Mouse (Mus musculus) kidney, postnatal 4 days (tissue): Measurements from ENCODE around the gene Plac9a.
A peak's percentile ranks its signal among the peaks of the same experiment; 100 is the strongest.
"Not testable (repeated sequence)": the region's sequence is repeated elsewhere in the genome, so short reads cannot be mapped to it uniquely, and the experiment has no call there.

Experiments
- DNase-seq, 2 experiments: peaks; one replicate each; pipeline ENCODE4 v3.0.0; 2021; ENCODE audit warnings: mixed read lengths in 2 of 2

Gene Plac9a

GRCm38 (mm10) chr14:25903000-25903399 lies at the start of gene Plac9a:
Gene Plac9a, minus strand, starts transcription at chr14:25903100.
- DNase-seq: not testable (repeated sequence)

DNA sequence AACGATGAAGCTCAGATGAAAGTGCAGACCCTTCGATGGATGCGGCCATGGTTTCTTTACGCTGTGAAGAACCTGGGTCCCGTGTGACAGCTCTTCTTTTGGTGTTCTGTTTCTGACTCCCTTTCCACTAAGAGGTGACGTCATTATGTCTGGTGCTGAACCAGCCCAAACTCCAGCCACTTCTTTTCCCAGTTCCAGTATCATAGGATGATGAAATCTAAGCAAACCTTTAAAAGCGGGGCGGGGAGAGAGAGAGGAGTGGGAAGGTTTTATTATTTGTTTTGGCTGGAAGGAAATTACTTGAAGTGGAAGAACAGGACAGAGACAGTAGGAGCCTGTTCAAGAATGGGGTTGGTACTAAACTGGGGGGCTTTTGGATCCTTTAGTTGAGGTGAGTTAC lies 35.1 kb upstream of the Plac9a start, which contains the start of gene Cphx1:
TSS of gene Cphx1 (plus strand) at position 301 of the 400 bp plus-strand sequence.
- DNase-seq: not testable (repeated sequence)

DNA sequence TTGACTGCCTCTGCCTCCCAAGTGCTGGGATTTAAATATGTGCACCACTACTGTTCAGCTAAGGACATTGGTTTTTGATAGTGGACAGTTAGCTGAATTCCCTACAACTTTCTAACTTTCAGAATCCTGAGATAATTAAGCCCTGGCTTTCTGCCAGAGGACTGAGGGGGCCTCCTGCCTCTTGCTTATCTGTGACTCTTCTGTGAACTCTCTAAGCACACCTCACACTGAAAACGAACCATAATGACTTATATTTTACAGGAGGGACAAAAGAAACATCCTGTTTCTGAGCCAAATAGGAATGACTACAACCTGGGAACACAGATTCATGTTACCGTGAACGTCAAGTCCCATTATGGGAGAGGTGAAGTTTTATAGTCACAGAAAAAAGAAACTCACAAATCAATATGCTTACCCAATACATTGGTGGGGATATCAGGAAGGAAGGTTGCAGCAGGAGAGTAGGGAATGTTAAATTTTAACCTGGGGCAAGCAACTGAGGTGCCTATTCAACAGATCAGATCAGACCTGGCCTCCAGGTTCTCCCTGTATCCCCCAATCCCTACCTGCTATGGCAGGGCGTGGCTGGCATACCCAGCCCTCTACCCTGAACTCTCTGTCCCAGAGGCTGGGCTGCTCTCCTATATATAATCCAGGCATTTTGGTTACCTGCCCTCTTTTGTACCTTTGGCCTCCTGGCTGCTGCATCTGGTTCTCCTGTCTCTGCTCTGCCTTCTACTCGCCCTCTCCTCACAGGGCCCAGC lies 34.1 kb upstream of the Plac9a start:
- DNase-seq: not testable (repeated sequence)

DNA sequence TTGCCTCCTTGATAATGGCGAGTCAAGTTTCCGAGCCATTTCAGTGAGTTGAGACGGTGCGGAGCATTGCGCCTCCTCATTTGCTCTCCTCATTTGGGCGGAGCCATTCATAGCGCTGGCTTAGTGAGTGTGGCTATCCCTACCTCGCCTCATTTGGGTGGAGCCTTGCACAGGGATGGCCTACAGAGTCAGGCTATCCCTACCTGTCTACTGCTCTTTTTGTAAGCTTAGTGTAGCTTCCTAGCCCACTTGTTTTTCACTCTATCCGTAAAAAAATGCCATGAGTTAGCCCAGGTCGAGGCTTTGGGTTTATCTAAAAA lies 24.6 kb upstream of the Plac9a start, which contains the start of gene Tmem254a:
TSS of gene Tmem254a (minus strand) at position 111 of the 320 bp plus-strand sequence.
- DNase-seq: not testable (repeated sequence)

- DNase-seq: not testable (repeated sequence)
These were observed 24.1 kb upstream of the Plac9a start for GRCm38 (mm10) chr14:25926814-25927561.

GRCm38 (mm10) chr14:25918427-25919170 lies 15.7 kb upstream of the Plac9a start:
- DNase-seq: not testable (repeated sequence)

- not testable (repeated sequence) for DNase-seq
These were observed 6.1 kb upstream of the Plac9a start for GRCm38 (mm10) chr14:25908976-25909375.

- DNase-seq: not testable (repeated sequence)
These were observed 4.4 kb upstream of the Plac9a start for GRCm38 (mm10) chr14:25907272-25907671.

GRCm38 (mm10) chr14:25905243-25905642 lies 2.3 kb upstream of the Plac9a start:
- DNase-seq: not testable (repeated sequence)

- not testable (repeated sequence) for DNase-seq
These were observed 7.2 kb downstream of the Plac9a start for GRCm38 (mm10) chr14:25895686-25896085.

DNA sequence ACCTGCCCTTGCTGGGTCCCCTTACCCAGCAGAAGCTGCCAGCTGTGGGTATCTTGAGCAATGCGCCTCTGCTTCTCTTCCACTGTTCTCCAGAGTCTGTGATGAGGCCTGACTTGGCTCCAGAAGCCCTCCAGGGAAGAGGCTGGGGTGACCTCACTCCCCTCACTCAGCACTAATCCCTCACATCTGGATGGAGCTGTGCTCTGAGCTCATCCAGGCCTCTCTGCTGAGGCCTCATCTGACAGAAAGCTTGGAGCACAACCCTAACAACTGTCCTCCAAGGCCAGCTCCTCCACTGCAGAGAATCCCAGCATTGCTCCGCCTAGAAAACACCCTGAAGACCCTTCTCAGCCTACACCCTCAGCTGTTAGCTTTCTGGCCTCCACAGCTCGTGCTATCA lies 8.3 kb downstream of the Plac9a start:
- DNase-seq: not testable (repeated sequence)

- DNase-seq: not testable (repeated sequence)
These were observed 17.0 kb downstream of the Plac9a start for GRCm38 (mm10) chr14:25885886-25886285.

DNA sequence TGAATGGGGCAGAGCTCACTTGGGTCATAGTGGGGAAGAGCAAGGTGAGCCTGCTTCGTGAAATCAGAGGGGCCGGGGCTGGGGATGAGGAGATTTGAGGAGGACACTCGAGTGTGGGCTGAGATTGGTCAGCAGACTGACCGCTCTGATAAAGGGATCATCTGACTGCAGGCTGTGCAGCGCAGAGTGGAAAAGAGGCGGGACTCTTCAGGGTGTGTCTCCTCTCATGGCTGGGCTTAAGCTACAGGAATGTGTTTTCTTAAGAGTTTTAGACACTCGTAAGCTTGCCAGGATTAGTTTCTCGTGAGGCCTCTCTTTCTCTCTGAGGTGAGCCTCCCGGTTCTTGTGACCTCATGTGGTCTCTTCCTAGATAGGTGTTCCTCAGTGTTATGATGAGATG lies 21.1 kb downstream of the Plac9a start:
- not testable (repeated sequence) for DNase-seq

DNA sequence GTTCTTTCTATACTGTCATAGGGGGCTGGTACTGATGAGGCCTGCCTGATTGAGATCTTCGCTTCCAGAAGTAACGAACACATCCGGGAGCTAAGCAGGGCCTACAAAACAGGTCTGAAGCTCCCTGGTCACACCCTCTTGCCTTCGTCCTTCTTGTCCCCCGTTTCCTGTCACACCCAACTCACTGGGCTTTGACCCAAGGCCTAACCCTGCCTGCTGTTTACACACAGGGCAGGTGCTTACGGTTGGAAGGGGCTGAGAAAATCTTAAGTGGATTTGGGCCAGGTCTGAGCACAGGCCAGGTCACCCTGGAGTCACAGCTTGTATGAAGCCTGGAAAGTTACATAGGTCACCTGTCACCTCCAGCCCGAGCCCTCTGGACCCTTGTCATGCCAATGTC lies 26.3 kb downstream of the Plac9a start:
- not testable (repeated sequence) for DNase-seq

DNA sequence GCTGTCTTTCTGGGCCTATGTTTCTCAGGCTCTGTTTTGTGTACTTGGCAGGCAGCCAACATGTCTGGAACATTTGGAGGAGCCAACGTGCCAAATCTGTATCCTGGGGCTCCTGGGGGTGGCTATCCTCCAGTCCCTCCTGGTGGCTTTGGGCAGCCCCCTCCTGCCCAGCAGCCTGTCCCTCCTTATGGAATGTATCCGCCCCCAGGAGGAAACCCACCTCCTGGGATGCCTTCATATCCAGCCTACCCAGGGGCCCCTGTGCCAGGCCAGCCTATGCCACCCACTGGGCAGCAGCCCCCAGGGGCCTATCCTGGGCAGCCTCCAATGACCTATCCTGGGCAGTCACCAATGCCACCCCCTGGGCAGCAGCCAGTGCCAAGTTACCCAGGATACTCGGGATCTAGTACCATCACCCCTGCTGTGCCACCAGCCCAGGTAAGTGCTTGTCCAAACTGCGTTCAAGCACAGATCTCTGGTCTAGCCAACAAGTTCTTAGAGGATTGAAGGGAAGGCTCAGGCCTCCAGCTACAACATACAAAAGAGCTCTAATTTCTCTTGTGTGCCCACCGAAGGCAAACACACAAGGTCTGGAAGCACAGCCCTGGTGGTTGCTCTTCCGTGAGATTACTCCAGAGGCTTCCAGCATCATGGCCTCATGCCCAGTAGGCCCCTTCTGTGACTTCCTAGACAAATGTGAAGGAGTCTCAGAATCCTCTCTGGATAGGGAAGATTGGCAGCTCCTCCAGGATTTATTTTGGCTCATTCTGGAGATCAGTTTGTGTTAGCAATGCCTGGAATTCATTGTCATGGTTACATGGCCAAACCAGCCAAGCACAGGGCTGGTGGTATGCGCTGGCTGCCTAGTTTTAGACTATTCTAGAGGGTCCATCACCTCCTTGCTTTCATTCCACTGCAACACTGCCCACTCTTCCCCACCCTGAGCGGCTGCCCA lies 30.2 kb downstream of the Plac9a start:
- DNase-seq: peak in 1 of 2 experiments; percentile 46

- DNase-seq: no peak
These were observed 33.6 kb downstream of the Plac9a start for GRCm38 (mm10) chr14:25869135-25869878.

- DNase-seq: no peak
These were observed 34.2 kb downstream of the Plac9a start for GRCm38 (mm10) chr14:25868706-25869105.

- DNase-seq: no peak
These were observed 35.1 kb downstream of the Plac9a start for GRCm38 (mm10) chr14:25867834-25868233.

- DNase-seq: no peak
These were observed 36.1 kb downstream of the Plac9a start for GRCm38 (mm10) chr14:25866832-25867231.

GRCm38 (mm10) chr14:25866384-25866783 lies 36.5 kb downstream of the Plac9a start:
- no peak for DNase-seq

DNA sequence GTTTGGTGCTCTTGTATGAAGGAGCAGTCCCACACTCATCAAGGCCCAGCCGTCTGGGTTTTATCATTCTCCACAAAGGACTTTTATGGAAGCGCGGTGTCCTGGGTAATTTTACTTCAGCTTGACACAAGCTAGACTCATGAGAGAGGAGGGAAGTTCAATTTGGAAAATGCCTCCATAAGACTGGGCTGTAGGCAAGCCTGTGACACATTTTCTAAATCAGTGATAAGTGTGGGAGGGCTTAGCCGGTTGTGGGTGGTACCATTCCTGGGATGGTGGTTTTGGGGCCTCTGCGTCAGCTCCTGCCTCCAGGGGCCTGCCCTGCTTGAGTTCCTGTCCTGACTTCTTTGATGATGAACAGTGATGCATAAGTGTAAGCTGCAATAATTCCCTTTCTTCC lies 37.6 kb downstream of the Plac9a start:
- DNase-seq: no peak
